Mouse (Mus musculus) MEL (cell line): Measurements from ENCODE around the gene Psen2. TPM values are rescaled to one million over a fixed set of nuclear protein-coding genes. Genes with fewer than 3 reads are reported as not detected.

Source experiments
- DNase-seq: peaks from one replicate; pipeline ENCODE4 v3.0.0; 2011; ENCODE audit warnings: low read depth, low spot score
- H3K27ac ChIP-seq: 2 replicates; pipeline ENCODE4 v1.5.1; 2012; ENCODE audit warnings: low read depth, mild to moderate bottlenecking, control low read depth, low read length, moderate library complexity; ENCODE audit not compliant: control insufficient read depth
- H3K27me3 ChIP-seq, 2 experiments: fragments of 150-350 bp in 1 of 2; sonication (generic) in 1 of 2; 2 replicates each; pipeline ENCODE4 v1.6.1; 2012; ENCODE audit warnings: low read length in 2 of 2, mild to moderate bottlenecking in 2 of 2, improper control_type of control experiment in 1 of 2, moderate library complexity in 1 of 2; ENCODE audit not compliant: insufficient read depth in 2 of 2, control insufficient read depth in 1 of 2
- H3K36me3 ChIP-seq, 2 experiments: 2 replicates each; pipeline ENCODE4 v1.6.1; 2012 to 2014; ENCODE audit warnings: low read length in 2 of 2, improper control_type of control experiment in 1 of 2, inconsistent platforms in 1 of 2, mild to moderate bottlenecking in 1 of 2; ENCODE audit not compliant: insufficient read depth in 2 of 2, control insufficient read depth in 1 of 2
- H3K4me1 ChIP-seq, 2 experiments: fragments of 150-350 bp in 1 of 2; sonication (generic) in 1 of 2; 2 replicates each; pipeline ENCODE4 v1.6.1; 2012; ENCODE audit warnings: low read length in 2 of 2, improper control_type of control experiment in 1 of 2, mild to moderate bottlenecking in 1 of 2; ENCODE audit not compliant: insufficient read depth in 2 of 2, control insufficient read depth in 1 of 2
- H3K4me3 ChIP-seq, 2 experiments: fragments of 150-350 bp in 1 of 2; sonication (generic) in 1 of 2; 2 replicates each; pipeline ENCODE4 v1.5.1; 2012; ENCODE audit warnings: low read depth in 2 of 2, low read length in 2 of 2, mild to moderate bottlenecking in 2 of 2, moderate library complexity in 2 of 2, control low read depth in 1 of 2, improper control_type of control experiment in 1 of 2; ENCODE audit not compliant: control insufficient read depth in 1 of 2, insufficient read depth in 1 of 2
- H3K79me2 ChIP-seq: 2 replicates; pipeline ENCODE4 v1.6.1; 2012; ENCODE audit warnings: mild to moderate bottlenecking, low read length, moderate library complexity; ENCODE audit not compliant: control insufficient read depth, poor library complexity, insufficient read depth
- H3K9ac ChIP-seq: 2 replicates; pipeline ENCODE4 v1.6.1; 2012; ENCODE audit warnings: low read depth, mild to moderate bottlenecking, control low read depth, low read length, moderate library complexity; ENCODE audit not compliant: control insufficient read depth, poor library complexity, severe bottlenecking
- H3K9me3 ChIP-seq: fragments of 150-350 bp; sonication (generic); replicated peaks from 2 replicates; pipeline ENCODE4 v1.6.1; 2012; ENCODE audit warnings: mild to moderate bottlenecking, low read length, improper control_type of control experiment, moderate library complexity; ENCODE audit not compliant: insufficient read depth
- CTCF ChIP-seq, 3 experiments: IDR thresholded peaks in 2 of 3; conservative IDR thresholded peaks in 1 of 3; 2 replicates each; pipeline ENCODE4 v1.5.1; 2011 to 2012; ENCODE audit warnings: low read length in 3 of 3, low read depth in 2 of 3, mild to moderate bottlenecking in 2 of 3, improper control_type of control experiment in 1 of 3, inconsistent platforms in 1 of 3, mixed read lengths in 1 of 3, moderate library complexity in 1 of 3; ENCODE audit not compliant: control insufficient read depth in 1 of 3, insufficient read depth in 1 of 3, poor library complexity in 1 of 3, severe bottlenecking in 1 of 3
- E2F4 ChIP-seq: IDR thresholded peaks from 2 replicates; pipeline ENCODE4 v1.6.1; 2011; ENCODE audit warnings: low read depth, low read length, improper control_type of control experiment, borderline replicate concordance
- ELF1 ChIP-seq: IDR thresholded peaks from 2 replicates; pipeline ENCODE4 v1.6.1; 2014; ENCODE audit warnings: low read depth, mild to moderate bottlenecking, inconsistent platforms, low read length, improper control_type of control experiment, moderate library complexity
- HCFC1 ChIP-seq: IDR thresholded peaks from 2 replicates; pipeline ENCODE4 v1.6.1; 2012; ENCODE audit warnings: low read depth, mild to moderate bottlenecking, inconsistent platforms, low read length, improper control_type of control experiment, moderate library complexity
- KAT2A ChIP-seq: conservative IDR thresholded peaks from 2 replicates; pipeline ENCODE4 v1.6.1; 2012; ENCODE audit warnings: low read depth, low read length, improper control_type of control experiment, inconsistent platforms
- MEF2A ChIP-seq: IDR thresholded peaks from 2 replicates; pipeline ENCODE4 v1.6.1; 2014; ENCODE audit warnings: low read depth, mild to moderate bottlenecking, inconsistent platforms, low read length, improper control_type of control experiment; ENCODE audit not compliant: poor library complexity, insufficient replicate concordance, severe bottlenecking; ENCODE audit errors: extremely low read depth
- MYB ChIP-seq: IDR thresholded peaks from 2 replicates; pipeline ENCODE4 v1.6.1; 2011; ENCODE audit warnings: mild to moderate bottlenecking, low read depth, low read length, improper control_type of control experiment
- NELFE ChIP-seq: IDR thresholded peaks from 2 replicates; pipeline ENCODE4 v1.6.1; 2011; ENCODE audit warnings: low read depth, low read length, improper control_type of control experiment
- POLR2A ChIP-seq, 2 experiments: IDR thresholded peaks; 2 replicates each; pipeline ENCODE4 v1.6.1; 2011 to 2012; ENCODE audit warnings: low read length in 2 of 2, mild to moderate bottlenecking in 2 of 2, control low read depth in 1 of 2, improper control_type of control experiment in 1 of 2, low read depth in 1 of 2, moderate library complexity in 1 of 2; ENCODE audit not compliant: control insufficient read depth in 1 of 2, insufficient read depth in 1 of 2, poor library complexity in 1 of 2
- POLR2AphosphoS2 ChIP-seq: IDR thresholded peaks from 2 replicates; pipeline ENCODE4 v1.6.1; 2011; ENCODE audit warnings: low read length, improper control_type of control experiment
- RAD21 ChIP-seq: IDR thresholded peaks from 2 replicates; pipeline ENCODE4 v1.6.1; 2011; ENCODE audit warnings: mild to moderate bottlenecking, low read depth, low read length, improper control_type of control experiment
- RCOR1 ChIP-seq: IDR thresholded peaks from 2 replicates; pipeline ENCODE4 v1.6.1; 2012; ENCODE audit warnings: low read depth, mild to moderate bottlenecking, inconsistent platforms, low read length, improper control_type of control experiment
- TAL1 ChIP-seq: IDR thresholded peaks from 2 replicates; pipeline ENCODE4 v1.6.1; 2012; ENCODE audit warnings: mild to moderate bottlenecking, inconsistent platforms, low read length, moderate library complexity, mixed read lengths
- TBP ChIP-seq: IDR thresholded peaks from 2 replicates; pipeline ENCODE4 v1.8.0; 2011; ENCODE audit warnings: low read depth, low read length, improper control_type of control experiment
- TCF12 ChIP-seq: IDR thresholded peaks from 2 replicates; pipeline ENCODE4 v1.6.1; 2014; ENCODE audit warnings: low read depth, mild to moderate bottlenecking, inconsistent platforms, low read length, improper control_type of control experiment, moderate library complexity
- USF1 ChIP-seq: IDR thresholded peaks from 2 replicates; pipeline ENCODE4 v1.6.1; 2014; ENCODE audit warnings: low read depth, mild to moderate bottlenecking, inconsistent platforms, low read length, improper control_type of control experiment, moderate library complexity
- ZKSCAN1 ChIP-seq: IDR thresholded peaks from 2 replicates; pipeline ENCODE4 v1.6.1; 2012; ENCODE audit warnings: low read depth, mild to moderate bottlenecking, inconsistent platforms, low read length, improper control_type of control experiment, moderate library complexity
- polyA plus RNA-seq, 2 experiments: library from polyadenylated mRNA; stranded (reverse) in 1 of 2; unstranded in 1 of 2; fragments of >175 nt in 1 of 2; fragments of >200 nt in 1 of 2; gene quantifications; 2 replicates each; pipeline versions ENCODE4 v1.2.1 to v1.2.4; 2012; ENCODE audit warnings: low replicate concordance in 2 of 2, low read depth in 1 of 2; ENCODE audit not compliant: insufficient read length in 2 of 2, insufficient read depth in 1 of 2, missing spikeins in 1 of 2
- total RNA-seq: library from RNA; depleted of rRNA; stranded (reverse); fragments of 300-350 nt; gene quantifications from 2 replicates; pipeline ENCODE4 v1.2.3, GENCODE M21; 2012

Gene Psen2
- total and polyA plus RNA-seq, 3 experiments = 35.0 to 39.2 TPM; not detected in 1

GRCm38 (mm10) chr1:180198959-180199714, 64.1 kb downstream of the Psen2 start, which contains the start of gene Coq8a:
Coq8a (minus strand) TSS chr1:180199602.
- H3K4me1 ChIP-seq = 0 out of 4 replicates have a peak, but pooled peaks cover 0 to 5% of the 10 kb centered on the region in 2 experiments
- H3K27ac ChIP-seq = no peak within 1 kb of the TSS
- DNase-seq = no peak
- H3K79me2 ChIP-seq = no peaks in the 10 kb centered on the region
- H3K4me3 ChIP-seq = no peak within 1 kb of the TSS
- H3K9me3 ChIP-seq = no peaks in the 10 kb centered on the region
- peaks cover 0 to 6% of the 10 kb centered on the region in 2 experiments; a peak in 1 of 4 replicates for H3K36me3 ChIP-seq
- peaks cover 1 to 2% of the 10 kb centered on the region in 2 experiments for H3K27me3 ChIP-seq
- H3K9ac ChIP-seq = no peak within 1 kb of the TSS
- TF ChIP-seq MYB (no peak), E2F4 (no peak), TCF12 (no peak), MEF2A (no peak), RAD21 (no peak), ZKSCAN1 (no peak), TAL1 (no peak), TBP (no peak), KAT2A (no peak), USF1 (no peak), HCFC1 (no peak)

GRCm38 (mm10) chr1:180197956-180198355, 65.3 kb downstream of the Psen2 start:
- no peaks in the 10 kb centered on the region for H3K79me2 ChIP-seq
- DNase-seq = no peak
- H3K27ac ChIP-seq = no peak overlapping the region
- no peak overlapping the region for H3K9ac ChIP-seq
- H3K4me3 ChIP-seq = no peak overlapping the region
- no peaks in the 10 kb centered on the region for H3K9me3 ChIP-seq
- peaks cover 0 to 6% of the 10 kb centered on the region in 2 experiments; a peak in 1 of 4 replicates for H3K36me3 ChIP-seq
- 0 out of 4 replicates have a peak, but pooled peaks cover 0 to 5% of the 10 kb centered on the region in 2 experiments for H3K4me1 ChIP-seq
- peaks cover 2 to 3% of the 10 kb centered on the region in 2 experiments for H3K27me3 ChIP-seq
- no peak for TF ChIP-seq CTCF (IDR thresholded peaks at IDR 0.05 in 2 of 3, conservative IDR thresholded peaks at IDR 0.05 in 1 of 3; ENCODE audit: control insufficient read depth in 1 of 3, insufficient read depth in 1 of 3, low read depth in 2 of 3, low read length in 3 of 3, poor library complexity in 1 of 3, severe bottlenecking in 1 of 3)
- TF ChIP-seq POLR2A (IDR thresholded peaks at IDR 0.05; ENCODE audit: control insufficient read depth in 1 of 2, insufficient read depth in 1 of 2, low read depth in 1 of 2, low read length in 2 of 2, poor library complexity in 1 of 2) = no peak
- TF ChIP-seq ELF1 = no peak
- TF ChIP-seq E2F4 = no peak
- no peak for TF ChIP-seq POLR2AphosphoS2
- TF ChIP-seq HCFC1 = no peak
- TF ChIP-seq MYB = no peak
- no peak for TF ChIP-seq USF1
- no peak for TF ChIP-seq NELFE
- TF ChIP-seq RCOR1 = no peak
